Comparison of ENCODE assay signal across 12 mouse cellular contexts in the genomic region with DNA sequence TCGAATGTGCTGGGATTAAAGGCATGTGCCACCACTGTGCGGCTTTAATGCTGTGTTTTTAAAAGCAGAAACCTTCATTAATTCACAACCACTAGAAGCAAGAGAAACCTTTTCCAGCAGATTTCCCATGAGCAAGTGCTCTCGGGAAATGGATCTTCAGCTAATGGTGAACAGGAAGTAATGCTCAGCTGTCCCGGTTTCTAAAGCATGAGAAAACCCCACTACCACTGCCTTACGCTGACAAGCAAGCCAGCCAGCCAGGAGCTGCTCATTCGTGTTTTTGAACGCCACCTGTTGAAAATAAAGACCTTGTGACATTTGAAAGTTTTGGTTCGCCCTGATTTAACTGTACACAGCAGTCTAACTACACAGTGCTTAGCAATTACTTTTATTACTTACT.
DNase-seq lines count a peak whose midpoint lies in the region; TF ChIP-seq lines count a peak whose summit lies in the region.
"Had no signal": no experiment of that assay in that cellular context is flagged by ENCODE, and none has a peak within 500 bp of the region (broad histone marks: within the 10 kb centered on the region; RNA-seq: fewer than 3 reads in every experiment).

No protein-coding gene starts in this region.

- no peak overlapping the region for H3K4me3 ChIP-seq in kidney, adult 2 months (ENCODE audit: insufficient read depth, low read depth, low read length)
- H3K4me3 ChIP-seq in small intestine, adult 2 months (ENCODE audit: low read depth, low read length) = no peak overlapping the region
- H3K4me3 ChIP-seq: forebrain, embryonic 10.5 days; heart, embryonic 15.5 days; liver, embryonic 13.5 days had no signal

- H3K27me3 ChIP-seq in kidney, adult 2 months (replicated peaks; ENCODE audit: control insufficient read depth, insufficient read depth, low read length) = no peaks in the 10 kb centered on the region
- H3K27me3 ChIP-seq in small intestine, adult 2 months (ENCODE audit: control insufficient read depth, insufficient read depth, low read length) = no peaks in the 10 kb centered on the region
- H3K27me3 ChIP-seq: heart, embryonic 15.5 days; liver, embryonic 13.5 days had no signal

- H3K36me3 ChIP-seq in kidney, adult 2 months (ENCODE audit: control insufficient read depth, insufficient read depth, low read length) = no peaks in the 10 kb centered on the region
- H3K36me3 ChIP-seq in small intestine, adult 2 months (ENCODE audit: control insufficient read depth, insufficient read depth, low read length) = no peaks in the 10 kb centered on the region
- H3K36me3 ChIP-seq: forebrain, embryonic 10.5 days; heart, embryonic 15.5 days; liver, embryonic 13.5 days had no signal

- TF ChIP-seq CTCF in kidney, adult 2 months (conservative IDR thresholded peaks at IDR 0.05; ENCODE audit: insufficient read depth, insufficient read length, low read depth, low read length) = no peak
- TF ChIP-seq CTCF in small intestine, adult 2 months (IDR thresholded peaks at IDR 0.05; ENCODE audit: extremely low read depth, insufficient read length, insufficient replicate concordance, low read depth, low read length) = no peak

- no peak for TF ChIP-seq POLR2A in kidney, adult 2 months (IDR thresholded peaks at IDR 0.05; ENCODE audit: low read depth, low read length)
- TF ChIP-seq POLR2A in small intestine, adult 2 months (IDR thresholded peaks at IDR 0.05; ENCODE audit: low read depth, low read length) = no peak

- H3K27ac ChIP-seq in kidney, adult 2 months (ENCODE audit: insufficient read depth, low read depth, low read length) = peak overlapping the region; percentile 54
- H3K27ac ChIP-seq in small intestine, adult 2 months (ENCODE audit: insufficient read depth, low read depth, low read length) = peak overlapping the region; percentile 47
- H3K27ac ChIP-seq: forebrain, embryonic 10.5 days; liver, embryonic 13.5 days had no signal

- DNase-seq in gastrocnemius, adult 18-20 months (ENCODE audit: low spot score) = peak; percentile 14
- DNase-seq in gastrocnemius, postnatal 25 days = no peak
- peak; percentile 14 for DNase-seq in kidney, adult 2 months
- no peak for DNase-seq in kidney, postnatal 36 days
- DNase-seq in lung, postnatal 36 days = peak; percentile 18
- DNase-seq in lung, postnatal 25 days (ENCODE audit: low spot score) = no peak
- DNase-seq in right cerebral cortex, adult 18-20 months = no peak
- DNase-seq: cerebellum, postnatal 14 days; liver, embryonic 13.5 days had no signal

- 76% methylated on average over 8 of the region's 8 CpGs for WGBS in kidney, adult 2 months
- WGBS in small intestine, adult 2 months = 55% methylated on average over 8 of the region's 8 CpGs

- peaks cover 3% of the 10 kb centered on the region for H3K4me1 ChIP-seq in kidney, adult 2 months (ENCODE audit: control insufficient read depth, insufficient read depth, low read length)
- peaks cover 5% of the 10 kb centered on the region; the same call in 1 of the 2 replicates for H3K4me1 ChIP-seq in small intestine, adult 2 months (ENCODE audit: control insufficient read depth, insufficient read depth, insufficient read length, low read length)
- H3K4me1 ChIP-seq: liver, embryonic 13.5 days had no signal

Comparison
In these comparisons a context has a peak if more than half of its experiments do, and no peak if none do; other contexts are left out.
1. DNase-seq: peak in gastrocnemius, adult 18-20 months (single experiment), kidney, adult 2 months (single experiment) and lung, postnatal 36 days (single experiment); none in gastrocnemius, postnatal 25 days (single experiment), kidney, postnatal 36 days (0 of 2), lung, postnatal 25 days (single experiment) and right cerebral cortex, adult 18-20 months (single experiment).